Mouse (Mus musculus) heart, postnatal 0 days (tissue): ENCODE results near the gene Cyth3.

Source experiments
- CTCF ChIP-seq: IDR thresholded peaks from 2 replicates; pipeline ENCODE4 v1.5.1; 2016; ENCODE audit warnings: antibody characterized with exemption, control low read depth, low read depth
- EP300 ChIP-seq: IDR thresholded peaks from 2 replicates; pipeline ENCODE4 v1.6.1; 2016; ENCODE audit warnings: antibody characterized with exemption, low read depth

- TF ChIP-seq CTCF (no peak), EP300 (no peak)
These were observed 109.4 kb downstream of the Cyth3 start for GRCm38 (mm10) chr5:143731483-143732112.
